Mouse (Mus musculus) intestine, embryonic 14.5 days (tissue): ENCODE measurements around the gene Oaz1. TPM values are rescaled to one million over a fixed set of nuclear protein-coding genes. Genes with fewer than 3 reads are reported as not detected.

Experiments used
- ATAC-seq: fragments of 200-750 bp; cut with Nextera tagmentation; replicated peaks from 2 replicates; pipeline ENCODE4 v1.8.0; 2017; ENCODE audit warnings: low read depth, moderate number of reproducible peaks, moderate TSS enrichment, moderate library complexity; ENCODE audit not compliant: low FRiP score, low TSS enrichment
- DNase-seq: peaks from one replicate; pipeline ENCODE4 v3.0.0-alpha.2; 2018; ENCODE audit warnings: low spot score
- H3K27ac ChIP-seq: fragments of 300-500 bp; sonication (generic); 2 replicates; pipeline ENCODE4 v1.5.1; 2014; ENCODE audit warnings: low read depth, mild to moderate bottlenecking, control low read depth
- H3K27me3 ChIP-seq: fragments of 300-500 bp; sonication (generic); replicated peaks from 2 replicates; pipeline ENCODE4 v1.6.1; 2014; ENCODE audit warnings: low read length, control low read depth; ENCODE audit not compliant: control insufficient read depth, insufficient read depth
- H3K36me3 ChIP-seq: fragments of 300-500 bp; sonication (generic); 2 replicates; pipeline ENCODE4 v1.6.1; 2014; ENCODE audit warnings: low read length, control low read depth; ENCODE audit not compliant: control insufficient read depth, insufficient read depth
- H3K4me1 ChIP-seq: fragments of 300-500 bp; sonication (generic); replicated peaks from 2 replicates; pipeline ENCODE4 v1.6.1; 2014; ENCODE audit warnings: low read length, control low read depth, mixed read lengths; ENCODE audit not compliant: control insufficient read depth, insufficient read depth
- H3K4me2 ChIP-seq: fragments of 300-500 bp; sonication (generic); 2 replicates; pipeline ENCODE4 v1.6.1; 2014; ENCODE audit warnings: low read length
- H3K4me3 ChIP-seq: fragments of 300-500 bp; sonication (generic); 2 replicates; pipeline ENCODE4 v1.5.1; 2014; ENCODE audit warnings: low read depth, low read length, control low read depth, mixed read lengths
- H3K9ac ChIP-seq: fragments of 300-500 bp; sonication (generic); 2 replicates; pipeline ENCODE4 v1.6.1; 2014; ENCODE audit warnings: mild to moderate bottlenecking, low read length
- H3K9me3 ChIP-seq: fragments of 300-500 bp; sonication (generic); 2 replicates; pipeline ENCODE4 v1.6.1; 2016; ENCODE audit warnings: low read length, control low read depth; ENCODE audit not compliant: control insufficient read depth
- WGBS: fragments of 180-500 bp; shearing (Covaris S2); extraction: QIAGEN DNeasy Blood & Tissue Kit; methylation state at CpG from one replicate; pipeline ENCODE4 v1.1.7; 2014; 5-methylcytosine and 5-hydroxymethylcytosine counted together
- polyA plus RNA-seq: library from polyadenylated mRNA; unstranded; fragments of >200 nt; fragmentation: Nextera tagmentation; extraction: Ambion mirVana; gene quantifications from 2 replicates; pipeline ENCODE4 v1.2.1, GENCODE M21; 2014

Gene Oaz1
- polyA plus RNA-seq = 1,692 and 1,787 TPM in 2 replicates

DNA sequence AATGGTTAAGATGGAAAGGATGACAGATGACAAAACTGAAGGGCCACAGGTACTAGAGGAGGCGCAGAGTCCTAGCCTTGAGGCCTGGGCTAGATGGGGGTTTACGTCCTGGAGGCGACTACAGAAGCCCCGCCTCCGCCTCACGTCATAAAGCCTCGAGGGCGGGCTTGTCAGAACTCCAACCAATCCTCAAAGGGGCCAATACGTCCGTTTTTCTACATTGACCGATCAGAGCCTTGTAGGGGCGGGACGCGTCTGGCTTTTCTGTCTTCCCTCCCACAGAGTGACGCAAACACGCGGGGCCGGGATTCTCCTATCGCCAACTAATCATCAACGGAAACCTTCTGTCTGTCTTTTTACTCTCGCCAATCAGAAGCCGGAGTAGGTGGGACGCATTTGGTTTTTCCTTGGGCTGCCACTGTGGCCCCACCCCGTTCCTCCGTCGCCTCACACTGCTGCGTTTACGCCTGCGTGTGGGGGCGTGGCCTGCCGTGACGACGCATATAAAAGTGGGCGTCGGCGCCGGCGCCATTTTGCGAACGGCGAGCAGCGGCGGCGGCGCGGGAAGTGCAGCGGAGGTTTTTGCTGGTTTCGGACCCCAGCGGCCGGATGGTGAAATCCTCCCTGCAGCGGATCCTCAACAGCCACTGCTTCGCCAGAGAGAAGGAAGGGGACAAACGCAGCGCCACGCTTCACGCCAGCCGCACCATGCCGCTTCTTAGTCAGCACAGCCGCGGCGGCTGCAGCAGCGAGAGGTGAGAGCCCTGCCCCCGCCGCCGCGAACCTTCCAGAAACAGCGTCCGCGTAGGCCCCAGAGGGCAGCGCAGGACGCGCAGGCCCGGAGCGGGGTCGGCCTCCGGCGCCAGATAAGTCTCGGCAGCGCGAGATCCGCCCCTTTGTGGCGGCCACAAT lies at the start of gene Oaz1:
Gene Oaz1, plus strand, starts transcription at position 506 of the 912 bp plus-strand sequence.
- H3K36me3 ChIP-seq = peaks cover 14% of the 10 kb centered on the region
- no peaks in the 10 kb centered on the region for H3K9me3 ChIP-seq
- peaks cover 15% of the 10 kb centered on the region; the same call in 1 of the 2 replicates for H3K4me1 ChIP-seq
- peak within 1 kb of the TSS; percentile 99 for H3K4me2 ChIP-seq
- ATAC-seq = peak; percentile 97
- H3K27ac ChIP-seq = peak within 1 kb of the TSS; percentile 85
- DNase-seq = peak; percentile 97
- WGBS = under 1% methylated on average over 73 of the region's 82 CpGs
- H3K9ac ChIP-seq = peak within 1 kb of the TSS; percentile 84
- peak within 1 kb of the TSS; percentile 85 for H3K4me3 ChIP-seq
- H3K27me3 ChIP-seq = no peaks in the 10 kb centered on the region

DNA sequence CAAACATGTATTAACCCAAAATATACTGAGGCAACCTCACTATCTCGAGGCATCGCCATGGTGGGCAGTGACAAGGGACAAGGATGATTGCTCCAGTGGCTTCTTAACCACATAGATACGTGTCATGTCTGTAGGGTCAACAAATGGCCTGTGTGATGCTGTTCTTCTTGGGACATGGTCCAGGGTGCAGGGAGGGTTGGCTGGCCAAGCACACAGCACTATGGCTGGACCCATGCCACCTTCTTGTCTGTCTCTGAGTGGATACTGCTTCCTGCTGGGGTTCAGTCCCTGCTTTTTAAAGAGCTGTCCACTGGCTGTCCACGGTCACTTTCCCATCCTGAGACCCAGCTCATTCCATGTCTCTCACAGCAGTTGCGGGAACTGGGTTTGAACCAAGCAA lies 49.3 kb upstream of the Oaz1 start:
- 92% methylated on average over 5 of the region's 5 CpGs for WGBS
- H3K4me1 ChIP-seq = no peaks in the 10 kb centered on the region
- H3K36me3 ChIP-seq = peaks cover 96% of the 10 kb centered on the region
- H3K4me3 ChIP-seq = no peak overlapping the region
- H3K9ac ChIP-seq = no peak overlapping the region
- DNase-seq (no peak), ATAC-seq (no peak)
- no peak overlapping the region for H3K4me2 ChIP-seq
- H3K27me3 ChIP-seq = no peaks in the 10 kb centered on the region
- H3K27ac ChIP-seq = no peak overlapping the region
- no peaks in the 10 kb centered on the region for H3K9me3 ChIP-seq

DNA sequence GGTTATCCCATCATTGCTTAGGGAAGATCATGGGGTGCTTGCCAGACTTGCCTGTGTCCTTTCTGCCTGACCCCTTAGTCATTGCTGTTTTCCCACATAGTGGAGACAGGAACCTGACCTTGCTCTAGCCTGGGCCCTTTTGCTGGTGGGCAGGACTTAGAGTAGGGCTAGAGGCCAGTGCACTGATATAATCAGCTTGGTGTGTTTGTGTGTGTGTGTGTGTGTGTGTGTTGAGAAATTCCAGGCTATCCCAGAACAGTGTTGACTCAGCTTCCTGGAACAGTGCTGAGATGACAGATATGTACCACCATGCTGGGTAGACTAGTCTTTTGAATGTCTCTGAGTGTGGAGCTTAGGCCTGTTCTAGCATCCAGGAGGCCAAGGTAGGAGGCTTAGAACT lies 46.9 kb upstream of the Oaz1 start:
- no peak overlapping the region for H3K27ac ChIP-seq
- ATAC-seq = no peak
- no peak overlapping the region for H3K4me3 ChIP-seq
- H3K4me1 ChIP-seq = no peaks in the 10 kb centered on the region
- H3K9ac ChIP-seq = no peak overlapping the region
- H3K27me3 ChIP-seq = no peaks in the 10 kb centered on the region
- peaks cover 99% of the 10 kb centered on the region for H3K36me3 ChIP-seq
- DNase-seq = no peak
- H3K9me3 ChIP-seq = no peaks in the 10 kb centered on the region
- H3K4me2 ChIP-seq = no peak overlapping the region

DNA sequence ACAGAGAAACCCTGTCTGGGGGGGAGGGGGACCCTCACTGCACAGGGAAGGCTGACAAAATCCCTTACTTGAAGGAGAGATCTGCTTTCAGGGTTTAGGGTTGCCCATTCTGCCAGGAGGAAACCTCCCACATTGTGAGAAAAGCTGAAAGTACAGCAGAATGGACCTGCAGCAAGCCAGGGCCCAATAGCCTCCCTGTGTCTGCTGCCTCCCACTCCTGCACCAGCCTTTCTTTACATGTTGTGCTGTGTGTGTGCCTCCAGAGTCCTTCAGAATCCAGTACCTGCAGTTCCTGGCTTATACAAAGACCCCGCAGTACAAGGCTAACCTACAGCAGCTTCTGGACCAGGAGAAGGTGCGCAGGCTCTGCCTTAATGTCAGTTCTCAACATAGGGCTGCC lies 42.2 kb upstream of the Oaz1 start:
- Histone ChIP-seq H3K27me3 (no peaks in the 10 kb centered on the region), H3K36me3 (peaks cover 99% of the 10 kb centered on the region), H3K27ac (no peak overlapping the region), H3K9me3 (no peaks in the 10 kb centered on the region), H3K4me2 (no peak overlapping the region), H3K4me1 (no peaks in the 10 kb centered on the region), H3K9ac (no peak overlapping the region), H3K4me3 (no peak overlapping the region)
- 100% methylated on average over 2 of the region's 2 CpGs for WGBS
- DNase-seq (no peak), ATAC-seq (no peak)

DNA sequence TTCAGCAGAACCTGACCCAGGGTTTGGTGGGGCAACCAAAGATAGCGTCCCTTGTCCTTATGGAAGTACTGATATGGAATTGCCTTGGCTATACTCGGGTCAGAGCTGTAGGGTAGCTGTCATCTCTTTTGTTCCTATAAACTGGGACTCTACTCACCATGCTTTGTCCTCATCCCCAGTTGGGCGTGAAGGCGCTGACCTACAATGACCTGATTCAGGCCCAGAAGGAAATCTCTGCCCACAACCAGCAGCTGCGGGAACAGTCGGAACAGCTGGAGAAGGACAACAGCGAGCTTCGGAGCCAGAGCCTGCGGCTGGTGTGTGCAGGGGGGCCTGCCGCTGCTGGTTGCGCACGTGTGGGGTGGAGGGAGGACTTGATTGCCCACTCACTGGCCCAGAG lies 41.6 kb upstream of the Oaz1 start:
- H3K36me3 ChIP-seq = peaks cover 100% of the 10 kb centered on the region

DNA sequence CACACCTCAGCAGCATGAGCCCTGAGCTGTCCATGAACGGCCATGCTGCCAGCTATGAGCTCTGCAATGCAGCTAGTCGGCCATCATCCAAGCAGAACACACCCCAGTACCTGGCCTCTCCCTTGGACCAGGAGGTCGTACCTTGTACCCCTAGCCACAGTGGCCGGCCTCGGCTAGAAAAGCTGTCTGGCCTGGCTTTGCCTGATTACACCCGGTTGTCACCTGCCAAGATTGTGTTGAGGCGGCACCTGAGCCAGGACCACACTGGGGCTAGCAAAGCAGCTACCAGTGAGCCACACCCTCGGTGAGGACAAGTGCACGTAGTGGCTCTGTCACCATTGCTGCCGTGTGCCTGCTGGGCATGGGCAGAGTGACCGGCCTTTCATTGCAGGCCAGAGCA lies 40.5 kb upstream of the Oaz1 start:
- peaks cover 100% of the 10 kb centered on the region for H3K36me3 ChIP-seq
- WGBS = 95% methylated on average over 11 of the region's 11 CpGs
- H3K27ac ChIP-seq = no peak overlapping the region
- H3K4me1 ChIP-seq = no peaks in the 10 kb centered on the region
- no peaks in the 10 kb centered on the region for H3K9me3 ChIP-seq
- no peak for DNase-seq
- no peaks in the 10 kb centered on the region for H3K27me3 ChIP-seq
- ATAC-seq = no peak
- no peak overlapping the region for H3K4me3 ChIP-seq
- H3K4me2 ChIP-seq = no peak overlapping the region
- H3K9ac ChIP-seq = no peak overlapping the region

More for the DNA sequence above, 41.6 kb upstream of the Oaz1 start:
- H3K27me3 ChIP-seq = no peaks in the 10 kb centered on the region
- no peak overlapping the region for H3K4me3 ChIP-seq
- H3K9ac ChIP-seq = no peak overlapping the region
- DNase-seq = no peak
- no peak overlapping the region for H3K4me2 ChIP-seq
- H3K9me3 ChIP-seq = no peaks in the 10 kb centered on the region
- WGBS = 89% methylated on average over 12 of the region's 12 CpGs
- no peaks in the 10 kb centered on the region for H3K4me1 ChIP-seq
- no peak for ATAC-seq
- H3K27ac ChIP-seq = no peak overlapping the region

DNA sequence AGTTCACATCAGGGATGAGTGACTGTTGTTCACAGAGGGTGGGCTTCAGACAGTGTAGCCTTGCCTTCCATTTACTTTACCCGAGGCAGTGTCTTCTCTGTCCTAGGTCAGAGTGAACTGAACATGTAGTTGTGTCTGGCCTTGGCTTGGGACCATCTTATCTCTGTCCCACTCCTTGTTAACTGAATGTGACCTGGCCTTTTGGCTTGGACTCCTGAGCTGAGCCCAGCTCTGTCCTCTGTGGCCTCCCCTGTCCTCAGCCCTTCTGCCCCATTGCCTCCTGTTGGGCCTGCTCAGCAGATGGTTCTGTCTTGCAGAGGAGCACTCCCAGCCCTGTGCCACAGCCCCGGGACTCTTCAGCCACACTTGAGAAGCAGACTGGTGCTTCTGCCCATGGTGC lies 38.9 kb upstream of the Oaz1 start:
- no peaks in the 10 kb centered on the region for H3K4me1 ChIP-seq
- no peak overlapping the region for H3K27ac ChIP-seq
- H3K4me2 ChIP-seq = no peak overlapping the region
- ATAC-seq (no peak), DNase-seq (no peak)
- no peaks in the 10 kb centered on the region for H3K27me3 ChIP-seq
- 76% methylated on average over 2 of the region's 2 CpGs for whole genome bisulfite sequencing
- H3K9me3 ChIP-seq = no peaks in the 10 kb centered on the region
- H3K4me3 ChIP-seq = no peak overlapping the region
- H3K9ac ChIP-seq = no peak overlapping the region
- H3K36me3 ChIP-seq = peaks cover 97% of the 10 kb centered on the region

DNA sequence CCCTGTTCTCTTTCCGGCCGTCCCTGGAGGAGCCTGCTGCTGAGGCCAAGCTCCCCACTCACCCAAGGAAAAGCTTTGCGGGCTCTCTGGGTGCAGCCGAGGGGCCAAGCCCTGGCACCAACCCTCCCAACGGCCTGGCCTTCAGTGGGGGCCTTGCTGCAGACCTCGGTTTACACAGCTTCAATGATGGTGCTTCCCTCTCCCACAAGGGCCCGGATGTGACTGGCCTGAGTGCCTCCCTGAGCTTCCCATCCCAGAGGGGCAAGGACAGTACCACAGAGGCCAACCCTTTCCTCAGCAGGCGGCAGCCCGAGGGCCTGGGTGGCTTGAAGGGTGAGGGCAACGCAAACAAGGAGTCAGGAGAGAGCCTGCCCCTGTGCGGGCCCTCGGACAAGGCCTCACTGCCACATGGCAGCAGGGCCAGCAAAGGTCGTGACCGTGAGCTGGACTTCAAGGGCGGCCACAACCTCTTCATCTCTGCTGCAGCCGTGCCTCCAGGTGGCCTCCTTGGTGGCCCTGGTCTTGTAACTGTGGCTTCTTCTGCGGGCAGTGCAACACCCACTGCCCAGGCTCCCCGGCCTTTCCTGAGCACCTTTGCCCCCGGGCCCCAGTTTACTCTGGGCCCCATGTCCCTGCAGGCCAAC lies 35.6 kb upstream of the Oaz1 start:
- 89% methylated on average over 19 of the region's 19 CpGs for WGBS
- Histone ChIP-seq H3K27ac (no peak overlapping the region), H3K9me3 (no peaks in the 10 kb centered on the region), H3K9ac (no peak overlapping the region), H3K36me3 (peaks cover 94% of the 10 kb centered on the region), H3K4me3 (no peak overlapping the region), H3K27me3 (no peaks in the 10 kb centered on the region), H3K4me1 (no peaks in the 10 kb centered on the region), H3K4me2 (no peak overlapping the region)
- DNase-seq = no peak
- no peak for ATAC-seq
